Mouse (Mus musculus) thymus, adult 18-20 months (tissue): ENCODE results near the gene Zbtb24.

Experiments
- DNase-seq, 2 experiments: peaks; one replicate each; pipeline ENCODE4 v3.0.0; 2022; ENCODE audit warnings: mixed read lengths in 2 of 2

The Zbtb24 gene

DNA sequence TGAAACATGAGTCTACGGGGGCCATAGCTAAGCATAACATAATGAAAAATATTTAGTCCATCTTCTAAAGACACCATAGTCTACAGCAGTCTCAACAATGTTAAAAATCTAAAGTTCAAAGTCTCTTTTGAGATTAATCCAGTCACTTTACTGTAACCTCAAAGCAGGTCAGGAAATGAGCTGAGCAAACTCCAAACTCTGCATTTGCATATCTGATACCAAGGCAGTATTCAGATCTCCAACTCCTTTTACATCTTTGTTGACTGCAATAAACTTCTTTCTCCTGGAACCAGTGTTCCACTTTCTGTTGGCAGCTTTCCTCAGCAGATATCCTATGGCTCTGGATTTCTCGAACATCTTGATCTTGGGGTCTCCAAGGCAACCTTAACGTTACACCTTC lies 20.5 kb downstream of the Zbtb24 start:
- DNase-seq = no peak

GRCm38 (mm10) chr10:41472534-41472933 lies 22.4 kb downstream of the Zbtb24 start:
- no peak for DNase-seq

DNA sequence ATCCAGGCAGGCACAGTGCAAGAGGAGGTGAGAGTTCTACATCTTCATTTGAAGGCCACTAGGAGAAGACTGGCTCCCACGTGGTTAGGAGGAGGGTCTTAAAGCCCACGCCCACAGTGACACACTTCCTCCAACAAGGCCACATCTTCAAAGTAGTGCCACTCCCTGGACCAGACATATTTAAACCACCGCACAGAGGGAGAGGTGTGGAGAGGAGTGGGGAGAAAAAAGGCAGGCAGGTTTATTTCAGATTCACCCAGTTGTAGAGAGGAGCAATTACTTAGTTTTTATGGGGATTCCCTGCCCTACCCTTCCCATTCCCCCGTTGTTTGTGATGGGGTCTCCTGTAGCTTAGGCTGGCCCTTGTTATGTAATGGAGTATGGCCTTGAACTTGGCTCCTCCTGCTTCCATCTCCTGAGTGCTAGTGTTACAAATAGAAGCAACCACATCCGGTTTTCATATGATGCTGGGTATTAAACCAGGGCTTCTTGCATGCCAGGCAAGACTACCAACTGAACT lies 22.8 kb downstream of the Zbtb24 start:
- DNase-seq = no peak

DNA sequence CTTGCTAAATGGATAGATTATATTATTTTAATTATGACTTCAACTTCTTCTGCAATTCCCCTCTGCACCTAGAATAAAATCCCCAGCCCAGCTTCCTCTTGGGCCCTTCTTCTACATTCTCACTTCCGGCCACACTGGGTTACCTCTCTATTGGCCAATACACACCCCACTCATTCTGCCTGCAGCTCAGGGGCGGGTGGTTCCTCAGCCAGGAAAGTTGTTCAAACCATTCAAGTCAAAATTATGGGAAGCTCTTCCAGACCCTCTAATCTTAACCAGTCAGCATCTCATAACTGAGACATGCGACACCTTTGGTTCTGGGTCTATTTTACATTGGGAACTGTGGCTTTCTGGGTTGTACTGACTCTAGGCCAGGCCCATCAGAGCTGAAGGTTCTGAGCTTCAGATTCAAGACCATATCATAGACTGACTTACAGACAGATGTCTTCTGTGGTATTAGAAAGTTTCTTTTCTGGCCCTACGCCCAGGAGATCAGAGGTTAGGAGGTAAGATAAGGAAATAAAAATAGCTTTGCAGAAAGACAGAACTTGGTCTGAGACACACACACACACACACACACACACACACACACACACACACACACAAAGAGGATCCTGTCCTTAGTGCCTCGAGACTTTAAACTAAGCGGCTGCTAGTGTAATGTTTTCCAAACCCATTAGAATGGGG lies 23.7 kb downstream of the Zbtb24 start:
- no peak for DNase-seq

DNA sequence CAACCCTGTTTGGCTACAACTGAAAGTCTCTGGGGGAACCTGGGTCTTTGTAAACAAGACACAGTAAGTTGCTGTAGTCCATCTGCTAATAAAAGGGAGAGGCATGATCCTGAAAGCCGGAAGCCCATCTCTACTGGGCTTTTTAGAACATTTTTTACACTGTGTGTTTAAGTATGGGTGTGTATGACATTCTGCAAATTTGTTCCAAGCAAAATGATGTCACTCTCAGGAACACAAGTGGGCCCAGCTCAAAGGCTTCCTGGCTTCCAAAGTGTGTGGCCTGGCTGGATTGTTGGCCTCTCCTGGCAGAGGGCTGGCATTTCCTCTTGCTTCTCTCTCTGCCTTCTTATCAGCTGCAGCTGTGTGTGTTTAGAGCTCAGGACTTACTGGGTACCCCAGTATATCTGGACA lies 24.8 kb downstream of the Zbtb24 start:
- DNase-seq = no peak

DNA sequence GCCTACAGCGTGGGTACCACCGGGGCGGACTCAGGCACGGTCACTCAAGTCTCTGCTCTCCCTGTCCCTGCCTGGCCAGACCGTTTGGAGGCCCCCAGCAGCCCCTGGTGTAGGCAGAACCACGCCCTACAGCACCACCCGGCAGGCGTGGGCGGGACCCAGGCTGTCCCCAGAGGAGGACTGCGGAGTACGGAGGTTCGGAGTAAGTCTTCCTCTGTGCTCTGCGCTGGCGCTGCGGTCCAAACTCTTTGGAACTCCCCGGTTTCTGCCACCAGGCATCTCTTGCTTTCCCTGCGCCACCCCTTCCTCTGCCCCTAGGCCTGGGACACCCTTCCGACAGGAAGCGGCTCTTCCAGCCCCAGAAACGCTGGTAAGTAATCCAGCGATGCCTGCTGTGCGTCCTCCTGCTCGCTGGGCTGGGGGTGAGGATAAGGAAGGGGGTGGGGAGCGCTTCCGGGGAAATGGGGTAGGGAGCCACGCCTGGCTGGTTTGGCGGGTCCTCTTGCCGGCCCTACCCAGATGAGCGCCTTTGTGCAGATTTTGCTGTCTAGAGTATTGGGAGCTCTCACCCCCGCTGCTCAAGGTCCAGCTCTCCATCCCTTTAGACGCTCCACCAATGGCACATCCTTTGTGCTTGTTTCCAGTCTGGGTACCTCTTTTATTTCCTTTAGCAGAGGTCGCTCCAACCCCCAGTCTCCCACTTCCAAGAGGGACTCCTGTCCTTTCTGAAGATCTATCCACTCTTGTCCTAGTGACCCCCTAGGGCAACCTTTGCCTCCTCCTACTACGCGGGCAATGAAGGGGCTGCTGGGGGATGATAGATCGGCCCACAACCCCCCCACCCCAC lies 26.2 kb downstream of the Zbtb24 start, which contains the start of gene Mical1:
Mical1 (plus strand) TSS at position 144 of the 847 bp plus-strand sequence.
- peak; percentile 60 to 65 for DNase-seq

- peak in 1 of 2 experiments; percentile 52 for DNase-seq
Measured at GRCm38 (mm10) chr10:41477018-41477277, 26.8 kb downstream of the Zbtb24 start.

DNA sequence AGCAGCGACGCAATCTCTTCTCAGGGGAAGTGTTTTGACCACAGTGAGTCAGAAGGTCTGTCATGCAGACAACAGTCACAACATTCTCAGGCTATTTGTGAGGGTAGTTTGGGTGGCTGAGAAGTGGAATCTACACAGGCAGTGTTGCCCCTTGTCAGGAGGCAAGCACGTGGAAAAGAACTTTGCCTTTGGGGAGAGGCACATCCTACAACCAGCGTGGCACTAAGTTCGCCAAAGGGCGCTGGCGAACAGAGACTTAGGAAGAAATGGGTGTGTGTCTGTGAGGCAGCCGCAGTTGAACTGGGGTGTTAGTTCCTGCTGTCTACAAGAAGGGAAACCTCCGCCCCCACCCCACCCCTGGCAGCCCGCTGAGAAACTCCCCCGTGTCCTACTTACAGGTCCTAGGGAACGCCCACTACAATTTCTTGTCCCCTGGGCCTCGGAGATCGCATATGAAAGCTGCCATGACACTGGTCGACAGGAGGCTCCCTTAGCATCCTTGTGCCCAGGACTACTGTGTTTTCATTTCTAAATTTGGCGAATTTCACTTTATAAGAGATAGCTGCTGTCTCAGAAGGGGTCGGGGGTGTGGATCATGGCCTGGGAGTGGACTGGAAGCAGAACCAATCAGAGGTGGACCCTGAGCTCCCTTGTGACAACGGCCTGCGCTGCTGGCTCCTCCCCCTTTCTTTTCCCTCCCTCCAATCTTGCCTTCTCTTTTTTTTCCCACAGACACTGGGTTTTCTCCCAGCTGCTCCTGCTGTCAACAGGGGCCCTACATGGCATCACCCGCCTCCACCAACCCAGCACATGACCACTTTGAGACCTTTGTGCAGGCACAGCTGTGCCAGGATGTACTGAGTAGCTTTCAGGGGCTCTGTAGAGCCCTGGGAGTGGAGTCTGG lies 27.3 kb downstream of the Zbtb24 start:
- DNase-seq = peak; percentile 69 to 71

DNA sequence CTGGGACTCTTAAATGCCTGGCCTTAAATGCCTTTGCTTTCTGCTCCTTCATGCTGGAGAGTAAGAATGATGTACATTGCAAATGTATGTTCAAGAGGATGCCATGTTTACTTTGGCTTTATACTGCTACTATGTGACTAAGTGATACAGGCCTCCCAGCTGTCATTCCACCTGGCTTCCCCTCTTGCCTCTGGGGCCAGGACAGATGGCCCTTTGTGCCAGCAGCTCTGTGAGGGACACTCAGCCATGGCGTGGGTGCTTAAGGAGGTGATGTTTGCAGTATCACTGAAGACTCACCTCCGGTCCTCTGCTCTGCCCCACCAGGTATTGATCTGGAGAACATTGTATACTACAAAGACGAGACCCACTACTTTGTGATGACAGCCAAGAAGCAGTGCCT lies 29.8 kb downstream of the Zbtb24 start:
- DNase-seq = no peak

DNA sequence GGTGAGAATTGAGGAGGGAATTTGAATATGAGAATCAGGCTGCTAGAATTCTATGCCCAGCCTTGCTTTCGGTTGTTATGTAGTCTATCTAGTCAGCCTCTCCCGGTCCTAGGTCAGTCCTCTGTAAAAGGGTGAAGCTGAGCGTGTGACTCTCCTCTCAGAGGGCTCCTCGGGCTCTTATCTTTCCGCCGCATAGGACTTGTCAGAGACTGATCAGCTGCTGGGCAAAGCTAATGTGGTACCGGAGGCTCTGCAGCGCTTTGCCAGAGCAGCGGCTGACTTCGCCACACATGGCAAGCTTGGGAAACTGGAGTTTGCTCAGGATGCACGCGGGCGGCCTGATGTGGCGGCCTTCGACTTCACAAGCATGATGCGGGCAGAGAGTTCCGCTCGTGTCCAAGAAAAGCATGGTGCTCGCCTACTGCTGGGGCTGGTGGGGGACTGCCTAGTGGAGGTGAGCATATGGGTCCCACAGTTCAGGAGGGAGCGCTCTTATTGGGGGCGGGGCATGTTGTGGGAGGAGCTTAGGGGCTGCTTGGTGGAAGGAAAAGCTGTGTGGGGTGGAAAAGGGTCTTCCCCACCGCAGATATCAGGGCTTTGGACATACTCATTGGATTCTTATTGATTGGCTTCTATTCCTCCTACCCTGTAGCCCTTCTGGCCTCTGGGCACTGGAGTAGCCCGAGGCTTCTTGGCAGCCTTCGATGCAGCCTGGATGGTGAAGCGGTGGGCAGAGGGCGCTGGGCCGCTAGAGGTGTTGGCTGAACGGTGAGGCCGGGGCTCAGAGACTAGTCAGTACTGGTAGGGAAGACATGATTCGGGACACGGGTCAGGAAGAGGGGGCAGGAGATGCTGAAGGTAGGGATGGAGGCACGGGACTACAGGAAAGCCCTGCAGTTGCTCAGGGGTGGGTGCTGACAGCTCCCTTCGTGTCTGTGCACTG lies 31.0 kb downstream of the Zbtb24 start:
- no peak for DNase-seq

GRCm38 (mm10) chr10:41482446-41482845 lies 32.3 kb downstream of the Zbtb24 start:
- DNase-seq = no peak

GRCm38 (mm10) chr10:41485778-41486177 lies 35.6 kb downstream of the Zbtb24 start:
- no peak for DNase-seq

DNA sequence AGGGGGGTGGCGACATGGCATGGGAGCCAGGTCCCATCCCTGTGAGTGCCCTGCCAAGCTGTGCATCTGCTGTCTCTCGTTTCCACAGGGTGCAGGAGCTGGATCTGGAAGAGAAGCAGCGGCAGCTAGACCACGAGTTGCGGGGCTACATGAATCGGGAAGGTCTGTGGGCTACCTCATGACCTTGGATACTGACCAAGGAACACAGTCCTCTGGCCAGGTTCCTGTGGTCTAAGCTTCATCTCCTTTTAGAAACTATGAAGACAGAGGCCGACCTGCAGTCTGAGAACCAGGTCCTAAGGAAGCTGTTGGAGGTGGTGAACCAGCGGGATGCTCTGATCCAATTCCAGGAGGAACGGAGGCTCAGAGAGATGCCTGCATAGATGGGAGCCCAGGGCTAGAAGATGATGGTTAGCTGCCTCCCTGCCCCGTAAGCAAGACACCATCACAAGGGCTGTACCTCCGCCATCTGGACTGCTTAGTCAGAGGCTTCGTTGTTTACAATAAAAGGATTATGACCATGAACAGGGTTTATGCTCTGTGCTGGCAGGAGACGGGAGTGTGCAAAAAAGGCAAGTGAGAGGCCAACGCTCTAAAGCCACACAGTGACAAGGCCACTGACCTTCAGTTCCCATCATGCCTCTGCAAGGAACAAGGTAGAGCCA lies 36.5 kb downstream of the Zbtb24 start:
- no peak for DNase-seq

- DNase-seq = no peak
Measured at GRCm38 (mm10) chr10:41488877-41489276, 38.7 kb downstream of the Zbtb24 start.

GRCm38 (mm10) chr10:41489294-41489693 lies 39.1 kb downstream of the Zbtb24 start:
- no peak for DNase-seq

GRCm38 (mm10) chr10:41489708-41490517 lies 39.7 kb downstream of the Zbtb24 start, which contains the start of the genes Smpd2 and Ppil6:
TSS of gene Smpd2 (minus strand) at chr10:41490369.
TSS of gene Ppil6 (plus strand) at chr10:41490439.
- DNase-seq = peak; percentile 90 to 92

GRCm38 (mm10) chr10:41490518-41490873 lies 40.3 kb downstream of the Zbtb24 start:
- no peak for DNase-seq

- no peak for DNase-seq
Measured at GRCm38 (mm10) chr10:41491111-41491510, 40.9 kb downstream of the Zbtb24 start.

DNA sequence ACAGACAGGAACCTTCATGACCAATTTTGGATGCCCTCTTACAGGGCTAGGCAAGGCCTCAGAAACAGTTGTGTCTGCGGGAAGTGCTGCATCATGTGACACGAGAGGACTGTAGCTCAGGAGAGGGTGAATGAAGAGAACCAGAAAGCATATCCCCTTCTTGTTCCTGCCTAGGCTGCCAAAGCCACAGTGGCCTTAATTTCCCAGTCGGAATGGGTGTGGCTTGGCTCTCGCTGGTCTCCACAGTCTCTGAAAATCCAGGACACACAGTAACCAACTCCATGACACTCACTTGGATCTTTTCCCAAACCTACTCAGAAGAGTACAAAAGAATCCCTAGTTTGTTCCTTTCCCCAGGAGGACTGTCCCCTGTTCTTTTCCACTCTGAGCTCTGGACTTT lies 50.8 kb downstream of the Zbtb24 start:
- DNase-seq = no peak

GRCm38 (mm10) chr10:41504996-41505395 lies 54.8 kb downstream of the Zbtb24 start:
- DNase-seq = no peak
